Mouse (Mus musculus) cerebellum, adult 2 months (tissue): ENCODE results near the gene Gli3.

Experiments
- CTCF ChIP-seq: fragments of 200-500 bp; IDR thresholded peaks from 2 replicates; pipeline ENCODE4 v1.5.1; 2011; ENCODE audit warnings: low read depth, mild to moderate bottlenecking, control low read depth, low read length, moderate library complexity, borderline replicate concordance; ENCODE audit not compliant: insufficient read depth
- POLR2A ChIP-seq: fragments of 200-500 bp; IDR thresholded peaks from 2 replicates; pipeline ENCODE4 v1.6.1; 2011; ENCODE audit warnings: low read length, control low read depth, borderline replicate concordance; ENCODE audit not compliant: insufficient read depth

DNA sequence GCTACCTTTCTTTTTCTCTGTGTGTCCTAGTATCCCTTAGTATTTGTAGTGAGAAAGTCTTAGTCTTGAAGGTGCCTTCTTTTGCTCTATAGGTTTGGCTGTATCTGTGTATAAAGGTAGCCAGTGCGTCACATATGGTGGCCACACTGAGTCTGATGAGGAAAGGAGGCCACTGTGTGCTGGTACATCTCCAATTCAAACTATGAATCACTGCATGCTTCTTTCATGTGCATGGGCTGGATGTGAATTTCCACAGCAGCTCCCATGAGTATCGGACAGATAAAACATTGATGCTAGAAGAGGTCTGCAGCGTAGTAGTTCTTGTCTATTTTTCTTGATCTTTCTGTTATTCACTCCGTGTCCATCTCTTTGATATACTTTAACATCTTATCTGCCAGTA lies 63.7 kb downstream of the Gli3 start:
- TF ChIP-seq POLR2A, result no peak
- TF ChIP-seq CTCF, result no peak
